Mouse (Mus musculus) thymus, adult 2 months (tissue): ENCODE measurements around the gene Podnl1.

ENCODE experiments used
- CTCF ChIP-seq: fragments of 200-500 bp; IDR thresholded peaks from 2 replicates; pipeline ENCODE4 v1.5.1; 2012; ENCODE audit warnings: mild to moderate bottlenecking, control low read depth, low read length, moderate library complexity, borderline replicate concordance; ENCODE audit not compliant: control insufficient read depth, poor library complexity, insufficient read depth; ENCODE audit errors: extremely low read depth
- POLR2A ChIP-seq: fragments of 200-500 bp; IDR thresholded peaks from 2 replicates; pipeline ENCODE4 v1.6.1; 2012; ENCODE audit warnings: mild to moderate bottlenecking, low read length, control low read depth, moderate library complexity; ENCODE audit not compliant: control insufficient read depth, poor library complexity, insufficient read depth; ENCODE audit errors: extremely low read depth

GRCm38 (mm10) chr8:84087821-84088220, 38.0 kb upstream of the Podnl1 start:
- TF ChIP-seq POLR2A = no peak
- no peak for TF ChIP-seq CTCF
